Mouse (Mus musculus) cerebellum, adult 2 months (tissue): ENCODE data around the gene Zfp609. TPM values are rescaled to one million over a fixed set of nuclear protein-coding genes. Genes with fewer than 3 reads are reported as not detected.

ENCODE experiments used
- DNase-seq, 2 experiments: peaks; one replicate each; pipeline ENCODE4 v3.0.0; 2021
- H3K27ac ChIP-seq: fragments of 200-500 bp; 2 replicates; pipeline ENCODE4 v1.5.1; 2012; ENCODE audit warnings: low read length, control low read depth, inconsistent platforms; ENCODE audit not compliant: insufficient read depth
- H3K27me3 ChIP-seq: fragments of 200-500 bp; 2 replicates; pipeline ENCODE4 v1.6.1; 2012; ENCODE audit warnings: inconsistent platforms, mild to moderate bottlenecking, low read length, moderate library complexity; ENCODE audit not compliant: control insufficient read depth, insufficient read depth
- H3K4me1 ChIP-seq: fragments of 200-500 bp; 2 replicates; pipeline ENCODE4 v1.6.1; 2011; ENCODE audit warnings: low read length; ENCODE audit not compliant: control insufficient read depth, insufficient read depth
- H3K4me3 ChIP-seq: fragments of 200-500 bp; replicated peaks from 2 replicates; pipeline ENCODE3; 2011; ENCODE audit warnings: mild to moderate bottlenecking, low read depth, low read length, control low read depth; ENCODE audit not compliant: insufficient read depth
- CTCF ChIP-seq: fragments of 200-500 bp; IDR thresholded peaks from 2 replicates; pipeline ENCODE4 v1.5.1; 2011; ENCODE audit warnings: low read depth, mild to moderate bottlenecking, control low read depth, low read length, moderate library complexity, borderline replicate concordance; ENCODE audit not compliant: insufficient read depth
- POLR2A ChIP-seq: fragments of 200-500 bp; IDR thresholded peaks from 2 replicates; pipeline ENCODE4 v1.6.1; 2011; ENCODE audit warnings: low read length, control low read depth, borderline replicate concordance; ENCODE audit not compliant: insufficient read depth
- WGBS: fragments of 180-500 bp; shearing (Covaris S2); methylation state at CpG from one replicate; pipeline ENCODE4 v1.1.7; 2018; 5-methylcytosine and 5-hydroxymethylcytosine counted together
- polyA plus RNA-seq: library from polyadenylated mRNA; depleted of rRNA; stranded (reverse); fragments of >200 nt; gene quantifications from 2 replicates; pipeline ENCODE4 v1.2.3, GENCODE M21; 2012

Gene Zfp609
- polyA plus RNA-seq, 1 experiment = 19.2 TPM

DNA sequence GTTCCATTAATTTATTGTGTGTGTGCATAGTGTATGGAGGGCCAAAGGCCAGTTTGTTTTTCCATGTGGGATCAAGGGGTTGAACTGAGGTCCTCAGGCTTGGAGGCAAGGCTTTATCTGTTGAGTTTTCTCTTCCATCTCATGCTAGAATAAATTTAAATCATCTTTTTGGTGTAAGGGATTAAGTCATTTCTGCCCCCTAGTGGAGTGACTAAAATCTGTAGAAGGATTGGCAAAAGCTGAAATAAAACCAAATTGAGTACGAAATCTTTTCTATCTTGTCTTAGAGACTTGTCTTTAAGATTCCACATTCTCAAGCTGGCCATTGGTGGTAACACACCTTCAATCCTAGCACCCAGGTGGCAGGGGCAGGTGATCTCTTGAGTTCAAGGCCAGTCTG, 144.4 kb downstream of the Zfp609 start:
- Histone ChIP-seq H3K4me1 (peaks cover 8% of the 10 kb centered on the region), H3K27ac (no peak overlapping the region), H3K4me3 (no peak overlapping the region), H3K27me3 (no peaks in the 10 kb centered on the region)
- TF ChIP-seq POLR2A (no peak), CTCF (peak; percentile 36; the same call in 1 of the 2 replicates)
- WGBS = 50% methylated on average over 1 of the region's 1 CpGs
- peak in 1 of 2 experiments; percentile 33 for DNase-seq

DNA sequence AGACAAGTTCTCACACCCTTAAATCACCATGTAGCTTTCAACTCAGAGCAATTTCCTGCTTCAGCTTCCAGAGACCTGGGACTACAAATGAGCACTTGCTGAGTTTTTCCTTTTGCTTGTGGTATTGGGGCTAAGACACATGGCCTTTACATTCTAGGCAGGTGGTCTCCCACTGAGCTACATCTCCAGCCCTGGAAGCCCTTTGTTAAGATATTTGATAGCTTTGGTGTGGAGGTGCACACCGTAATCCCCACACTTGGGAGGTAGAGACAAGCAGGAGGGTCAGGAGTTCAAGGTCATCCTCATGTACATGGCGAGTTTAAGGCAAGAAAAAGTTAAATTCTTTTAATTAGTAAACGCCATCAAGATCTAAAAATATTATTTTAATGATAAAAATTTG, 145.2 kb downstream of the Zfp609 start:
- DNase-seq = no peak
- 94% methylated on average over 3 of the region's 3 CpGs for WGBS

DNA sequence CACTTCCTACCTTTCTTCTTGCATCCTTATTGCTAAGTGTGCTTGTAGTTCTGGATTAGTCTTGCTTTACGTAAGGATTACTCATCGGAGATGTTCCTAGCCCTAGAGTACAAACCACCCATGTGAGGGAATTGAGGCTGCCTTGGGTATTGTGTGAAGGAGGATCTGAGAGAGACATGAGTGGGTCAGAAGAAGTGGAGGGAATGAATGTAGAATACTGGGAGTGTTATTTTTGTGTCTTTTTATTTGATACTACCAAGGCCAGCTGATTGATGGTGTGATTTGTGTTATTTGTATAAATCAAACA, 145.8 kb downstream of the Zfp609 start:
- TF ChIP-seq POLR2A (no peak), CTCF (no peak)
- no peak for DNase-seq
- peaks cover 8% of the 10 kb centered on the region; the same call in 1 of the 2 replicates for H3K4me1 ChIP-seq
- H3K4me3 ChIP-seq = no peak overlapping the region
- H3K27ac ChIP-seq = no peak overlapping the region
- 84% methylated on average over 2 of the region's 2 CpGs for WGBS
- no peaks in the 10 kb centered on the region for H3K27me3 ChIP-seq

More for the DNA sequence above, 145.2 kb downstream of the Zfp609 start:
- TF ChIP-seq POLR2A (no peak), CTCF (no peak)
- Histone ChIP-seq H3K27me3 (no peaks in the 10 kb centered on the region), H3K4me3 (no peak overlapping the region), H3K4me1 (peaks cover 8% of the 10 kb centered on the region; the same call in 1 of the 2 replicates), H3K27ac (no peak overlapping the region)

DNA sequence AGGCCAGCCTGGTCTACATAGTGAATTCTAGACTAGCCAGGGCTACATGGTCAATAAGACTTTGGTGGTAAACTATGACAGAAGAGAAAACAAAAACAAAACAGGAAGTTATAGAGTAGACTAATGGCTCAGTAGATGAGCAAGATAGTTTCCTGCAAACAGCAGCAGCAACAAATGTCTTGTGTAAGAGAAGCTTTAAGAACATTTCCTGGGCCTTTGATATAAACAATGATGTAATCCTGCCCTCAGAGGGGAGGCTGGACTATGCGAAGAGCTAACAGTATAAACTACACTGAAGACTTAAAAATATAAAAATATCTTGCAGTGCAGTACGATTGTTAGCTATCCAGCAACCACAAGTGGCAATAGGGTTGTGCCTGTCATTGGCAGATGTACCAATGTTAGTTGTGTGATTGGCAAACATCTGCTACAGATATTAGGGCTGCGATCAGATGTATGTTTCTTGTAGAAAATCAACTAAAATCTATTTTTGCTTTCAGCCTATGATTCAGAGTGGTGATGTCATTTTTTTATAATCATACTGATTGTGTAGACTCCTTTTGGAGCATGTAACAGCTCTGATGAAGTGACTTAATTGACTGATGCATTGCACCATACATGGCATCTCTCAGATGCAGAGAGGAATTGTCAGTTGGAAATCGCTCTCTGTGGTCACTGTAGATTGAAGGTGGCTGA, 146.3 kb downstream of the Zfp609 start:
- peaks cover 8% of the 10 kb centered on the region; the same call in 1 of the 2 replicates for H3K4me1 ChIP-seq
- H3K27ac ChIP-seq = no peak overlapping the region
- TF ChIP-seq POLR2A (no peak), CTCF (no peak)

DNA sequence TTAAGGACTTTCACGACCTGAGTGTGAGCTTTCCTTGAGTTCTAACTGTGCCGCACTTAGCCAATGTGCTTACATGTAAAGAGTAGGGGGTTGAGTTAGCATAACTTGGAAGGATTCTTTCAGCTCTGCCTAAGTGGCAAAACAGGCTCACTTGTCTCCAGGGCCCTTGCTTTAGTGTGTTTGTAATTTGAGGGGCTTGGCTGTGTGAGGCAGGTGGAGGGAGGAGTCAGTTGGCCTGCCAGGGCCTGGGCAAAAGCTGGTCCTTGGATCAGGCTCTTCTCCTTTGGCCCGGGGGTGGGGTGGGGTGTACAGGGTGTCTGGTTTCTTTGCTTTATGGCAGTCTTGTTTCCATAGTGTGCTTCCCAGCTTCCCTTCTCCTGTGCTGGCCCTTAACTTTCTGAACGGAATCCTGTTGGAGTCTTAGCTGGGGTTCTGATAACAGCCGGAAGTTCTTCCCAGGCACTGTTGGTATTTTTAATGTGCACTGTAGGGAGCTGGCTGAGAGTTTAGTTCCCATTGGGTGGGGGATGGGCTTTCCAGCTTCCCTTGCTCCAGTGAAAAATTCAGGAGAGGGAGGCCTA, 148.1 kb downstream of the Zfp609 start:
- TF ChIP-seq POLR2A (no peak), CTCF (no peak)
- 13% methylated on average over 5 of the region's 5 CpGs for WGBS
- peak overlapping the region; percentile 20 for H3K27ac ChIP-seq
- H3K4me1 ChIP-seq = peaks cover 11% of the 10 kb centered on the region
- no peaks in the 10 kb centered on the region for H3K27me3 ChIP-seq
- DNase-seq = peak; percentile 43 to 60
- H3K4me3 ChIP-seq = peak overlapping the region; percentile 40

More for the DNA sequence above, 146.3 kb downstream of the Zfp609 start:
- no peaks in the 10 kb centered on the region for H3K27me3 ChIP-seq
- no peak overlapping the region for H3K4me3 ChIP-seq
- no peak for DNase-seq
- 85% methylated on average over 4 of the region's 4 CpGs for WGBS

DNA sequence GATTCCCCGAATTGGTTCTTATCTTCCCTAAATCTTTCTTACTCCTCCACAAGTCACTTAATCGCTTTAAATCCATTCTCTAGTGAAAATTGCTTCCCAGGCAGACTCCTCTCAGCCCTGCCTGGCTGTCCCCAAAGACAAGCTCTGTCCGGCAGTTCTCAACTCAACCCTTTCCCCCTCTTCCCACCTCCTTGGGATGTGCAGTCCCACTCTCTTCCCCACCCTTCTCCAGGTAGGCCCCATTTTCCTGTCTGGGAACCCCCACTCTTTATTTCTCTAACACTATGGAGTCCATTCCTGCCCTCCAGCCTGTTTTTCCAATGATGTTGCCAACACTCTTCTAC, 150.3 kb downstream of the Zfp609 start:
- peak in 1 of 2 experiments; percentile 37 for DNase-seq
- H3K4me1 ChIP-seq = peaks cover 11% of the 10 kb centered on the region
- H3K27me3 ChIP-seq = no peaks in the 10 kb centered on the region
- H3K27ac ChIP-seq = no peak overlapping the region
- H3K4me3 ChIP-seq = peak overlapping the region; percentile 83
- under 1% methylated on average over 3 of the region's 3 CpGs for WGBS
- TF ChIP-seq POLR2A (no peak), CTCF (no peak)

DNA sequence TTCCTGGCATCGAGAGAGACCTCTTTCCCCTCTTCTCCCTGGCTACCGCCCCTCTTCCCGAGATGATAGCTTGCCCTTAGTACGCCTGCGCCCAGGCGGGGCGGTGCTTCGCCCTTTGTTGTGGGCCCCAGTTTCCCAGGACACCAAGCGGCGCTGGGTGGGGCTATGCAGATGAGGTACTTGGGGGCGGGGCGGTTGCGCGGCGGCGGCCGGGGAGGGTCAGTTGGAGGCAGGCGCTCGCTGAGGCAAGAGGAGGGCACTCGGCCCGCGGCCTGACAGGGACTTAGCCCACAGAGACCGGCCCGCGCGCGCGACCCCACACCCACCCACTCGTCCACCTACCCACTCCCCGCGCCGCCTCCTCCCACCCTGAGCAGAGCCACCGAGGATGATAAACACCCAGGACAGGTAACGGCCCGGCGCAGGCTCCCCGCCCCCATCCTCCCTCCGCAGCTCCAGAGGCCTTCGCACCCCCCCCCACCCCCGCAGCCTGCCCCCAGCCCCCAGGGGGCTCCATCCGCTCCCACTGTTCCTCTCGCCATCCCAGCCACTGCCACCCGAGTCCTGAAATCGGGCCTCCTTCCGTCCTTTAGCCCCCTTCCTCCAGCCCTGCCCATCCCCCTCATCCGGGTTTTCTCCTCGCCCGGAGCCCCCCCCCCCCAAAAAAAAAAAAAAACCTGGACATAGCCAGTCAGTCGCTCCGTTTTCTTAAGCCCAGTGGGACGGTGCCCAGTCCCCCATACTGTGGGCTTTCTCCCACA, 150.8 kb downstream of the Zfp609 start:
- TF ChIP-seq CTCF (no peak), POLR2A (peak; percentile 95)
- no peaks in the 10 kb centered on the region for H3K27me3 ChIP-seq
- peak; percentile 96 to 97 for DNase-seq
- WGBS = under 1% methylated on average over 44 of the region's 51 CpGs
- peak overlapping the region; percentile 50; the same call in 1 of the 2 replicates for H3K27ac ChIP-seq
- H3K4me3 ChIP-seq = peak overlapping the region; percentile 83
- peaks cover 11% of the 10 kb centered on the region for H3K4me1 ChIP-seq
